In the genomic region with DNA sequence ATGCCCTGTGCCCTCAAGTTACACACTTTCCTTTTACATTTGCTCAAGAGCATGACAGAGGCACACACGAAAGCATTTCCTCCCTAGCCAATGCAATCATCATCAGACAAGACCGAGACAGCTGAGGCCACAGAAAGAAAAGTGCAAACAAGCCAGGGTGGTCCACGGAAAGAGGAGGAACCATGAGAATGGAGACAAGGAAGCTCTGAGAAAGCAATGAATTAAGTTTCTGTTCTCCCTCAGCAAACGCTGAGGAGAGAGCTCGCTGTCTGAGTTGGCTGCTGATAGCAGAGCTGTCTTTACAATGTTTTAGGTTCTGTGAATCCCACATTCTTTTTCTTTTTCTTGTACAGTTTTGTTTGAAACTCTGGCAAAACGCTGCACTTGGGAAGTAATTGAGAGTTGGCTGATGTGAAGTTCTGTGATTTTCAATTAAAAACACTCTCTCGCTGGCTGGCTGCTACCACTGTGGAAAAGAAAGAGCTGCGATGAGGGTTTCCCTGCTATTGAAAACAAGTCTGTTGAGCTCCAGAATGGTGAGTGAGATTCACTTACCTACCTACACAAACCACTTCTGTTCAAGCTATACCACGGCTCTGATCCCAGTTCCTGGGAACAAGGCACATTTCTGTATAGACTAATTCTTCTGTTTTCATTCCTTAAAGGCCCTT, we compare ENCODE assay signal across 9 mouse cellular contexts.
DNase-seq lines count a peak whose midpoint lies in the region; ATAC-seq and TF ChIP-seq lines count a peak whose summit lies in the region.
"Had no signal": no experiment of that assay in that cellular context is flagged by ENCODE, and none has a peak within 500 bp of the region (broad histone marks: within the 10 kb centered on the region; RNA-seq: fewer than 3 reads in every experiment).

No protein-coding gene starts in this region.

- no peaks in the 10 kb centered on the region for H3K27me3 ChIP-seq in lung, postnatal 0 days (replicated peaks; ENCODE audit: insufficient read depth, low read length)
- H3K27me3 ChIP-seq in stomach, embryonic 15.5 days (replicated peaks), result no peaks in the 10 kb centered on the region

- H3K9me3 ChIP-seq in lung, postnatal 0 days (ENCODE audit: low read length), result no peaks in the 10 kb centered on the region
- no peaks in the 10 kb centered on the region for H3K9me3 ChIP-seq in stomach, embryonic 15.5 days

- TF ChIP-seq EP300 in lung, postnatal 0 days (IDR thresholded peaks at IDR 0.05), result no peak

- no peak overlapping the region for H3K27ac ChIP-seq in lung, postnatal 0 days (ENCODE audit: low read length)
- peak overlapping the region; percentile 82 for H3K27ac ChIP-seq in stomach, embryonic 15.5 days

- no peaks in the 10 kb centered on the region for H3K36me3 ChIP-seq in lung, postnatal 0 days (ENCODE audit: insufficient read depth, low read length)
- no peaks in the 10 kb centered on the region for H3K36me3 ChIP-seq in stomach, embryonic 15.5 days

- H3K4me1 ChIP-seq in lung, postnatal 0 days (ENCODE audit: insufficient read depth, low read depth, low read length), result peaks cover 15% of the 10 kb centered on the region
- peaks cover 37% of the 10 kb centered on the region for H3K4me1 ChIP-seq in stomach, embryonic 15.5 days

- H3K4me2 ChIP-seq in lung, postnatal 0 days (replicated peaks; ENCODE audit: low read depth, low read length), result peak overlapping the region; percentile 19
- peak overlapping the region; percentile 33 for H3K4me2 ChIP-seq in stomach, embryonic 15.5 days

- no peak overlapping the region for H3K9ac ChIP-seq in lung, postnatal 0 days (replicated peaks; ENCODE audit: low read depth)
- no peak overlapping the region for H3K9ac ChIP-seq in stomach, embryonic 15.5 days

- WGBS in lung, postnatal 0 days, result 16% methylated on average over 9 of the region's 9 CpGs
- WGBS in stomach, embryonic 15.5 days, result 17% methylated on average over 9 of the region's 9 CpGs

- 0 out of 2 replicates have a peak, but pooled peaks have one; percentile 6 for ATAC-seq in lung, postnatal 0 days
- ATAC-seq in stomach, embryonic 15.5 days (ENCODE audit: insufficient read depth, low FRiP score, low read depth), result no peak
- ATAC-seq in megakaryocyte-erythroid progenitor cell, adult 5-6 weeks (replicated peaks; ENCODE audit: low FRiP score, low TSS enrichment, poor library complexity, severe bottlenecking), result no peak

- DNase-seq in frontal cortex, adult 2 months (ENCODE audit: extremely low spot score in 1 of 2, low spot score in 1 of 2), result peak; percentile 11 to 46
- no peak for DNase-seq in frontal cortex, postnatal 10 days (ENCODE audit: low spot score in 2 of 2)
- no peak for DNase-seq in lung, postnatal 0 days (ENCODE audit: low spot score)
- DNase-seq in lung, postnatal 25 days (ENCODE audit: low spot score), result no peak
- DNase-seq in layer of hippocampus, postnatal 14 days (ENCODE audit: low spot score in 2 of 2), result peak; percentile 21 to 31
- DNase-seq in ovary, adult 18-20 months (ENCODE audit: low spot score), result no peak
- DNase-seq: kidney, postnatal 36 days had no signal

- no peak overlapping the region for H3K4me3 ChIP-seq in lung, postnatal 0 days (ENCODE audit: low read depth, low read length)
- H3K4me3 ChIP-seq in stomach, embryonic 15.5 days (replicated peaks), result no peak overlapping the region

- no peak for TF ChIP-seq CTCF in lung, postnatal 0 days (IDR thresholded peaks at IDR 0.05)

Comparison
In these comparisons a context has a peak if more than half of its experiments do, and no peak if none do; other contexts are left out.
1. DNase-seq: peak in frontal cortex, adult 2 months (2 of 2) and layer of hippocampus, postnatal 14 days (2 of 2); none in frontal cortex, postnatal 10 days (0 of 2), lung, postnatal 0 days (single experiment), lung, postnatal 25 days (single experiment) and ovary, adult 18-20 months (single experiment).